Mouse (Mus musculus): ENCODE data around the gene Stk17b.

Gene Stk17b

DNA sequence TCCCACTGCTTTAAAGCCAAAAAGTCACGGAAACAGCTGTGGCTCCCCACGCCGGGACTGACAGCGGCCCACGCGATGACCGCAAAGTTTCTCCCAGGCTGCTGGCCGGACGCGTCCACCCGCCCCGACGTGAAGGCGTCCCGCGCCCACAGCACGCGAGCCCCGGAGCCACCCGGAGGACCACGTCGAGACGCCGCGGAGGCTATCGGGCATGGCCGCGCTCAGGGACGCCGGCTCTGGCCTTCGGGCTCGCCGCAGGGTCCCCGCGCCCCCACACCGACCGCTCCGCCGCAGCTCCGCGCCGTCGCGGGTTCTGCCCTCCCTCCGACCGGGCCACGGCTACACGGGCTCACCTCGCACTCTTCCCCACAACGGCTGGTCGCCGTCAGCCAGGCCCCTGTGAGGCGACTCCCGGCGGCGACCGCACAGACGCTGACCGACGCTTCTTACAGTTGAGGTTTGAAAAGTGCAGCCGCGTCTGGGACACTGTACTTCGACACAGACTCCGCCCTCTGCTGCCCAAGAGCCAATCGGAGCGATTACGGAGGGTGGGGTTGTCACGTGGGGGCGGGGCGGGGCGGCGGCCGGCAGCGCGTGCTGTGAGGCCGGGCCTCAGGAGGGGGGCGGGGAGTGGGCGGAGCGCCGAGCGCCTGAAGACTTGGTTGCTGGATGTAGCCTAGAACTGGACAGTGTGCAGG, at the start of gene Stk17b:
Gene Stk17b, minus strand, starts transcription at position 504 of the 698 bp plus-strand sequence.
- peak; percentile 96 for DNase-seq (ENCODE audit: low read depth, low spot score)

- no peak for DNase-seq (ENCODE audit: low read depth, low spot score)
Measured at GRCm38 (mm10) chr1:53830286-53830685, 45.3 kb upstream of the Stk17b start.

DNA sequence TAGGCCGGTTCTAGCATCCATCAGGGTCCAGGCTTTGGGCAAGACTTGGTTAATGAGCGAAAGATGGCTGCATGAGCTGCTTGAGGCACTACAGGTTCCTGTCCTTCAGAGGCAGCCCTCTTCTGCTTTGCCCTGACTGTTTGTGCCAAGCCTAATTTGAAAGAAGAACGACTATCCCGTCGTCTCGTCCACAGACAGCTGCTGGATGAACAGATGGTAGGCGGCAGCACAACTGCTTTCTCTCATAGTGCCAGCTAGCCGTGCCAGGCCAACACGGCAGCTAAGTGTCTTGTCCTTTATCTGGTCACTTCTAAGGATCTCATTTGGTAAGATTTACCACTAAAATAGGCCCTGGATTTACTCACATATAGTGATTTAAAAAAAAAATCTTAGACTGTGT, 44.1 kb upstream of the Stk17b start:
- DNase-seq (ENCODE audit: low read depth, low spot score), result no peak

DNA sequence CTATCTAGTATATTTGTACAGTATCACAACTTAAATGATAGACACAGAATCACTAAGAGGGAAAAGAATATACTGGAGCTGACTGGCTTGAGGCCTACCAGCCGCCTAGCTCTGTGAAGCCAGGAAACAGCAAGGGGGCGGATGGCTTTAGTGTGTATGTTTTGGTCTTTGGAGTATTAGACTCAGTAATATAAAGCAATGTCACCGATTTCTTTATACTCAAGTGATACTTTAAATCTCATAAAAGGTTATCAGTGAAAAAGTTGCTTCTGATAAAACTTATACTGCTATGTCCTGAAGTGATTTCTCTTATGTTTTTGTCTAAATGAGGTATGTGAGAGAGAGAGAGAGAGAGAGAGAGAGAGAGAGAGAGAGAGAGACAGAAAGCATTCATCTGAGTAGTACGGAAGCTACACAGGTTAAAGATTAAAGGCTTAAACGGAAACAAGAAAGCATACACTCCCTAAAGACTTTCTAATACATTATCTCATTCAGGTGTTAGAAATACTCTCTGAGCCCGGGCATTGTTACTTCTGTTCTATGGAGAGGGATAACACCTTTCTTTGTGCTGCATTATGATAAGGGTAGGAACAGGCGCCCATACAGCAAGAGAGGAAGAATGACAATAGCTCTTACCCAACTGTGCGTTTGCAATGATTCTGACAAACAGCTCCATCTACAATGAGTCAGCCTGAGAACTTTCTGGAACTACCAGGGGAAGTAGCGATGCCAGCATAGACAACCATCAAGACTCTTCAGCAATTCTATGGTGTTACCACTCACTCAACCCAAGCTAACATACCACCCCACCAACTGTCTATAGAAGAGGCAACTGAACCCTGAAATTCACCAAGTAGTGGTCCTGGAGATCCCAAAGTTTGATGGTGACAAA, 39.7 kb upstream of the Stk17b start:
- DNase-seq (ENCODE audit: low read depth, low spot score), result no peak

DNA sequence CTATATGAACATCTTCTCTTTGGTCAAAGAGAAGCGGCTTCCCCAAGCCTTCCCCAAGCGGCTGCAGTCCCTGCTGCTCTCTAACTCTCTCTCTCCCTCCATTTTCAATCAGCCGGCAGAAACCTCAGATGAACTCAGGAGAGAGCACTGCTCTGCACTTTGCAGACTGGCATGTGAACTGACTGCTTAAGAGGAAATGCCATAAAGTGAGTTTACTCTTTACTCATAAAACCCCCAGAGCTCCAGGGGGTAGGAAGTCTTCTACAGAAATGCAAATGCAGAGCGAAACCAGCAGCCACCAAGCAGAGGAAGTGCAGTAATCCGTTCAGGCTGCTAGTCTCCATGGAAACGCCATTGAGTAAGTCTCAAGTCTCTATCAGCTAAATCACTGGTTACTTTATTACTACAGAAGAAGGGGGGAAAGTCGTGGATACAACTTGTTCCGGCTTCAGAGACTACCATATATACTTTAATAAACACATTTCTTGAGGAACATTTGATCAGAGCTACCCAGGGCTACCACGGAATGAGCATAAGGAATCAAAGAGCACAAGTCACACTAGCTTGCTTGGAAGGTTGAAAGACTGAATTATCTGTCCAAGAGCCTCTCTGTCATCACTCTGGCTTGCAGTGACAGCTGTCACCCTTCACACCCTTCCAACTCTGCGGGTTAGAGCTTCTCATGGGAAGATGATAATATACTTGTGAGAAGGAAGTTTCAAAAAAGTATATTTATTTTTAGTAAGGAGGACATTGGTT, 38.8 kb upstream of the Stk17b start:
- DNase-seq (ENCODE audit: low read depth, low spot score), result peak; percentile 92

DNA sequence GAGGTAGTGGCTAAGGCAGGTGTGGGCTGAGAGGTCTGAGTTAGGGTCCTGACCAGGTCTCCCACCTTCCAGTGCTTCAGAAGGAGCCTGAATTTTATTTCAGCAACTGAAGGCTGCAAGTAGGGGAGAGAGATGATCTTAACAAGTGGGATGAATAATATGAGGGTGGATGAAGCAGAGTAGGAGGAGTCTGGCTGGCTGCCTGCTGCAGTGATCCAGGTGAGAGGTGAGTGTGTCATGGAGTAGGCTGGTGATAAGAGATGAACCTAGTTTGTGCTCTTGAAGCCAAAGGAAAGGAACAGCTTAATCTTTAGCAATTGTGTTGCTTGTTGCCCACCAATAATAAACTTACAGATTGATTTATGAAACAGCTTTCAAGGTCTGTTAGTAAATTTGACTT, 37.0 kb upstream of the Stk17b start:
- no peak for DNase-seq (ENCODE audit: low read depth, low spot score)

DNA sequence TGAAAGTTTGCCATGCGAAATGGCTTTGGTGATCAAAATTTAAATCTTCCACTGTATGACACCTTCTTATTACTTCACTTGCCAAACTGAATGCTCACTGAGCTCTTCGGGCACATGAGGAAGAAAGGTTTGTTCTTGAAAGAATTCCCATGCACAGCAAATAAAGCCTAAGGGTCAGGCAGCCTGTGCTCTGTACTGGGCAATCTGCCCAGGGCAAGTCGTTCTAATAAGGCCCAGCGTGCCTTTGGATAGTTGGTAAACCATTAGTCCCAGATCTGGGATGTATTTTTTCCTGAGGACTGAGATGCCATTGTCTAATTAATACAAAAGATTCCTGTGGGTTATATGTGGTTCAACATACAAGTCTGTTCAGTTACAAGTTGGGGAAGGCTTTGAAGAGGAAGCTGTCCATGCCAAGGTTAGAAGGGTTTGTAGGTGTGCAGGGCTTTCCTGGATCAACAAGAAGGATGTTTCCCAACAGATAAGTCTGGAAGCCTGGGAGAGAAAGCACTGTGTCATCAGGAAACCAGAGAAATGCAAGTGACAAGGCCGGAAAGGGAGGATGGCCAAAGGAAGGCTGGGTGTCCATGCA, 35.1 kb upstream of the Stk17b start:
- DNase-seq (ENCODE audit: low read depth, low spot score), result no peak

- no peak for DNase-seq (ENCODE audit: low read depth, low spot score)
Measured at GRCm38 (mm10) chr1:53818072-53818862, 33.2 kb upstream of the Stk17b start.

GRCm38 (mm10) chr1:53816353-53816752, 31.3 kb upstream of the Stk17b start:
- peak; percentile 38 for DNase-seq (ENCODE audit: low read depth, low spot score)

GRCm38 (mm10) chr1:53814077-53814705, 29.2 kb upstream of the Stk17b start:
- DNase-seq (ENCODE audit: low read depth, low spot score), result no peak

GRCm38 (mm10) chr1:53811919-53812318, 26.9 kb upstream of the Stk17b start:
- DNase-seq (ENCODE audit: low read depth, low spot score), result no peak

- no peak for DNase-seq (ENCODE audit: low read depth, low spot score)
Measured at GRCm38 (mm10) chr1:53808229-53808628, 23.2 kb upstream of the Stk17b start.

DNA sequence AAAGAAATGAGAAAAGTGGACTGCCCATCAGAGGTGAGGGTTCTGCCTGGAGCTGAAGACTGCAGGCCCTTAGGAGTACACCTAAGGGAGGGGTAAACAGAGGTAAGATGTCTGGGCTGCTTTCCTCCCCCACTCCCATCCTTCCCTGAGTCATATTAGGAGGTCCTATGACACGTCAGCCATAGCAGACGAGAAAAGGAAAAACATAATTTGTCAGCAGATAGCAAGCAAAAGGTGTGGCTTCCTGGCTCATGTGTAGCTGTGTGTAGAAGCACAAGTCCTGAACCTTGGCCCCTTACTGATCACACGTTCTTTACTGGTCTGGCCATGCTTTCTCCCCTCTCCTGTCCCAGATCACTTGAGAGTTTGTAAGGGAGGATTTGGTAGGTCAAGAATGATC, 12.8 kb upstream of the Stk17b start:
- DNase-seq (ENCODE audit: low read depth, low spot score), result no peak

- no peak for DNase-seq (ENCODE audit: low read depth, low spot score)
Measured at GRCm38 (mm10) chr1:53797074-53797473, 12.1 kb upstream of the Stk17b start.

- DNase-seq (ENCODE audit: low read depth, low spot score), result no peak
Measured at GRCm38 (mm10) chr1:53796271-53796670, 11.2 kb upstream of the Stk17b start.

- DNase-seq (ENCODE audit: low read depth, low spot score), result peak; percentile 52
Measured at GRCm38 (mm10) chr1:53795591-53795990, 10.6 kb upstream of the Stk17b start.

DNA sequence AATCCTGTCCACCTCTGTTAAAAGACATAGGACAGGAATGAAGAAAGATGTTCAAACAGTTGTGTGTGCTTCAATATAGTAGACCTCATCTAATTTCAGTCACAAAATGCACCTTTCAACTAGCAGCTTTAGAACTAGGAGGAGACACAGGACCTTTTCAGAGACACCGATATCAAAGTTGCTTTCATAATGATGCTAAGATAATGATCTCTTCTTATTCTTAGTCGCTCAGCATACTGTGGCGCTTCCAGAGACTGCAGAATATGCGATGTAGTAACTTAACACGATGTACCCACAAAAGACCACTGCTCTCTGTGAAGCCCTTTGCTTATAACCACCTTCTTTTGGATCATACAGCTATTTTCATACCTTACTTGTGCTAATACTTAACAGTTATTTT, 10.1 kb upstream of the Stk17b start:
- no peak for DNase-seq (ENCODE audit: low read depth, low spot score)

GRCm38 (mm10) chr1:53794279-53794678, 9.3 kb upstream of the Stk17b start:
- DNase-seq (ENCODE audit: low read depth, low spot score), result no peak

DNA sequence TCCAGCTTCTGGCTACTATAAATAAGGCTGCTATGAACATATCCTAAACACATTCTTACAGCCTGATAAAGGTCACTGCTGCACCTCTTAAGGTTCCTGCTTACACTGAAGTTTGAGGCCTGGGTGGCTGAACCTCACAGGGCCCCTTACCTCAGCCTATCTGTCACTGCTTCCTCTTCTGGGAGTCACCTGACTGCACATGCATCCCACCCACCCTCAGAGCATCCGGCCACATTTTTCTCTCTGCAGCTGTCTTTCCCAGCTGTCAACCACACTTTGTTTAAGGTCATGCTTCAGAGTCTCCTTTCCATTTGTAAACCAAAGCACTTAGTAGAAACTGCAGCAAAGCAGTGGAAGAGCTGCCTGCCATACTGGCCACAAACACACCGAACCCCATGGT, 6.3 kb upstream of the Stk17b start:
- peak; percentile 89 for DNase-seq (ENCODE audit: low read depth, low spot score)

DNA sequence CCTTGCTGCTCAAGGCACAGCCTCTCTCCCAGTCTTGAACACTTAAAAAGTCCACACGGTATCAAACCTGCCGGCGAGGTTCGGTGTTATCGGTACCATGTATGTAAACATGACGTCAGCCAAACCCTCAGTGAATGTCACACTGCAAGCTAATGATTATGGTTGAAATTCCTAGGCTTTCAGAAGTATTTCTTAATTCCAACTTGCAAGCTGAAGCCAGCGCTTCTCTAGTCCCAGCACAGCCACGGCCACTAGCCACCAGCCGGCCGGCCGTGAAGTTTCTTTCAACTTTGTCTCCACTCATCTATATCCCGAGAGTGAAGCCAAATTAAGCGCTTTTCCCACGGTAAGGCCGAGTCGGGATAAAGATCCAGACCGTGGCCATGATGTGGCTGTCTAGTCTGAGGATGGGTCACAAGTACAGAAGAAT, 718 bp downstream of the Stk17b start:
- peak; percentile 84 for DNase-seq (ENCODE audit: low read depth, low spot score)

All from A20 (cell line).